Mouse (Mus musculus) MEL (cell line): ENCODE data around the gene BC051019.

Experiments
- CTCF ChIP-seq, 3 experiments: IDR thresholded peaks in 2 of 3; conservative IDR thresholded peaks in 1 of 3; 2 replicates each; pipeline ENCODE4 v1.5.1; 2011 to 2012; ENCODE audit warnings: low read length in 3 of 3, low read depth in 2 of 3, mild to moderate bottlenecking in 2 of 3, improper control_type of control experiment in 1 of 3, inconsistent platforms in 1 of 3, mixed read lengths in 1 of 3, moderate library complexity in 1 of 3; ENCODE audit not compliant: control insufficient read depth in 1 of 3, insufficient read depth in 1 of 3, poor library complexity in 1 of 3, severe bottlenecking in 1 of 3
- E2F4 ChIP-seq: IDR thresholded peaks from 2 replicates; pipeline ENCODE4 v1.6.1; 2011; ENCODE audit warnings: low read depth, low read length, improper control_type of control experiment, borderline replicate concordance
- EP300 ChIP-seq, 2 experiments: IDR thresholded peaks; 2 replicates each; pipeline ENCODE4 v1.6.1; 2011; ENCODE audit warnings: improper control_type of control experiment in 2 of 2, low read length in 2 of 2, low read depth in 1 of 2, mild to moderate bottlenecking in 1 of 2
- POLR2AphosphoS2 ChIP-seq: IDR thresholded peaks from 2 replicates; pipeline ENCODE4 v1.6.1; 2011; ENCODE audit warnings: low read length, improper control_type of control experiment
- ZNF384 ChIP-seq: IDR thresholded peaks from 2 replicates; pipeline ENCODE4 v1.6.1; 2012; ENCODE audit warnings: low read depth, mild to moderate bottlenecking, inconsistent platforms, low read length, improper control_type of control experiment

DNA sequence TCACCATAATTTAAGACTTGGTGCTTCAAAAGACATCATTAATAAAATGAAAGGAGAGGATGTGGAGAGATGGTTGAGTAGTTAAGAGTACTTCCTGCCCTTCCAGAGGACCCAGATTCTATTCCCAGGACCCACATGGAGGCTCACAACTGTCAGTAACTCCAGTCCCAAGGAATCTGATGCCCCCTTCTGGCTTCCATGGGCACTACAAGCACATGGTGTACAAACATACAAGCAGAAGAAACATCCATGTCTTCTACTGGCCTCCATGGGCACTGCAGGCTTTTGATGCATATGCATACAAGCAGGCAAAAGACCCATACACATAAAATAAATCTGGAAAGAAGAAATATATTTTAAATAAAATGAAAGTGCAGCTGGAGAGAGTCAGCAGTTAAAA is 23.4 kb downstream of the BC051019 start:
- TF ChIP-seq POLR2AphosphoS2: no peak
- TF ChIP-seq E2F4: no peak
- no peak for TF ChIP-seq EP300 (IDR thresholded peaks at IDR 0.05; ENCODE audit: low read depth in 1 of 2, low read length in 2 of 2)
- peak; percentile 24 to 52 (median 48); a peak in 5 of 6 replicates for TF ChIP-seq CTCF (IDR thresholded peaks at IDR 0.05 in 2 of 3, conservative IDR thresholded peaks at IDR 0.05 in 1 of 3; ENCODE audit: control insufficient read depth in 1 of 3, insufficient read depth in 1 of 3, low read depth in 2 of 3, low read length in 3 of 3, poor library complexity in 1 of 3, severe bottlenecking in 1 of 3)
- TF ChIP-seq ZNF384: no peak
